Mouse (Mus musculus) layer of hippocampus, adult 9-10 months (tissue): Measurements from ENCODE around the gene Igsf21.

Experiments
- DNase-seq: peaks from one replicate; pipeline ENCODE4 v3.0.0; 2022; ENCODE audit warnings: low spot score

The Igsf21 gene

DNA sequence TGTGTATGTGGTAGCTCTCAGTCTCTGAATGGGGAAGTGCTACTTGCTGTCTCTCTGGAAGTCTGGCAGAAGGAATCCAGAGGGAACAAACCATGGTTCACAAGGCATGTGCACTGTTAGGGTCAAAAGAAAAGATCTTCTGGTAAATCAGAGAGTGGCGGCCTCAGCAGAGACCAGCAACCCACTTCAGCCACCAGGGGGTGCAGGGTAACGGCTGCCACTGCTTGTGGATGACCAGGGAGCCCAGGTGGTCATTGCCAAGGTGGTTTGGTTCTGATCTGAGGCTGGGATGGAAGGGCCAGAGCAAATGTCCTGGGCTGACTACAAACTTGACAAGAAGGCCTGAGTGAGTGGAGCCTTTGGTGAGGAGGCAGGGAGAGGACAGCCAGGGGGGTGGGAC lies 150.3 kb downstream of the Igsf21 start:
- DNase-seq: no peak

DNA sequence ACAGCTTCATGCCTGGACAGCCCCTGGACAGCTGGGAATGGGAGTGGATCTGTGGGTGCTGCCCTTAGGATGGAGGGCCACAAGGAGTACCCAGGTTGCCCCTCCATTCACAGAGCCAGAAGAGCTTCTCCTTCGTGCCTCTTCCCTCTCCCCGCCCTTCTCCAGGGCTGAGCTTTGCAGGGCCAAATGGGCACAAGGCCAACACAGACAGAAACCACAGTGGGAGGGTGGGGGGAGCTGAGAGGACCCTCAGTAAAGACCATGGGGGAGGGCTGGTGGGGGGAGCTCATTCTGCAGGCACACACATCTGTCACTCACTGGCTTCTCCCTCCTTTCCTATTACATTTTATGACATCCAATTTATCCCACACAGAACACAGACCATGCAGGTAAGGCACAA lies 151.7 kb downstream of the Igsf21 start:
- no peak for DNase-seq

DNA sequence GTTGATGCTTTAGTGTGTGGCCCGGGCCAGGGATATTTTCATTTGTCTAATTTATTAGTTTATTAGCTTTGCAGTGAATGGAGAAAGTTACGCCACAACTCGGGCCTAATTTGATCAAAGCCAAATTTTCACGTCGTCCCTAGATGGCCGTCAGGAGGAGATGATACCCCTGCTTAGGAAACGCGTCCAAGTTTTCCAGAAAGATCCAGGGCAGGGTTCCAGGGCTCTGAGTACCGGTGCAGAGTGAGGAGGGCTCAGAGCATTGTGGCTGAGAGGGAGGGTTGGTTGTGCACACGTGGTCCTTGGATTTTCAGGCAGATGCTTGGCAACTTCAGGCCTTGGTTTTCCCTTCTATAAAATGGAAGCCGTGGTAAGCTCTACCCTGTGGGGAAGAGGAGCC lies 154.2 kb downstream of the Igsf21 start:
- DNase-seq: no peak

DNA sequence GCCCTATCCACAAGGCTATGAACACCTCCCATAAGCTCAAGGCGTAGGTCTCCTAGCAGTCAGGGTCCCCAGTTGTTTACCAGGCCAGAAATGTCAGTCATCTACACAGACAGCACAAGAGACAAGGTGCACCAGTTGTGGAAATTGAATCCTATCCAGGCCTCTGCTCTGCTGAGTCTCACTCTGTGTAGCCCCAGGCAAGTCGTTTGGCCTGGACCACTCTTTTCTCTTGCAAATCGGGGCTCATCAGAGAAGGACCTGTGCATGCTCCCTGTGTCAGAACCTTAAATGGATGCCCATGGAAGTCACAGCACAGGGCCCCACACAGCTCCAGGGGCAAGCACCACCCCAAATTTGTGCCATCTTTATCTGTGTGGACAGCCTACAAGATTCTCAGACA lies 154.9 kb downstream of the Igsf21 start:
- DNase-seq: no peak

DNA sequence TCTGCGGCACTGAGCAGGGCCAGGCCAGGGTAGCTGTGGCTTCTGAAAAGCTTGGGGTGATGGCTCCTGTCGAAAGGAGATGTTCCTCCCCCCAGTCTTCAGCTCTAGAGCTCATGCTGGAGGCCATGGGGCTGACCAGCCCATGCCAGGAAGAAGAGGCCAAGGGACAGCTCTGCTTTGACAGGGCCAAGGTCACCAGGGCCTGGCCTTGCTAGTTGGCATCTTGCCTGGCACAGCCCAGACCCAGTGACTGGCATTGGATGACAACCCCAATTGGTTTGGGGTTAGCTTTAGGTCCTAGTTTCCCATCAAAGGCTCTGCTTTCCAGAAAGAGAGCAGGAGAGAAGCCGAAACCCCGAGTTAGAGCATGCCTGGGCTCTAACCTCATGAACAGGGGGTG lies 156.9 kb downstream of the Igsf21 start:
- no peak for DNase-seq

DNA sequence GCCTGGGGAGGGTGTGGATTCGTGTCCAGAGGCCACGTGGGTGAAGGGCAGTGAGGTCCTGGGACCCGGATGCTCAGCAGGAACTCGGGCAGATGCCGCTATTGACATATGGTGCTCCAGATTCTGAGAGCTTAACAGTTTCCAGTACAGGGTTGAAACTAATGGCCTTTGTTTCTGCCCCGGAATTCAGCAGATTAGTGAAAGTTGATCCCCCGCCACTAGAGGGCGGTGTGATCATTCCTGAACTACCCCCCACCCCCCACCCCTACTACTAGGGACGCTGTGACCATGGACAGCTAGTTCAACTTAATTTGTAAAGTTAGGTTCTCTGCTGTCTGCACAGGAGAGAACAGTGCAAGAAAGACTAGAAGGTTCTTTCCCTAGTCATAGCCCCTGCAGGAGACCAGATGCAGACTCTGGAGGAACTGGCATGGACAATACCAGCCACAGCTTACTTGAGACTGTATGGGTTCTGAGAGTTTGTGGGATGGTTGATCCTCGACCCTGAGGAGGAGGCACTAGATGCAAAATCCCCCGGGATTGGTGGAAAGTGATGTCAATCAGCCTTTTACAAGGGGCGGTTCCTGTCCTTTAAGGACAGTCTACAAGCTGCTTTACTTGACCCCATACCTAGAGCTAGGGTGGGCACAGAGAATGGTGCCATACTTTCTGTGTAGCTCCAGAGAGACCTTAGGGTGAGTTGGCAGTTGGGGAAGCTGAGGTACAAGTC lies 157.7 kb downstream of the Igsf21 start:
- no peak for DNase-seq

DNA sequence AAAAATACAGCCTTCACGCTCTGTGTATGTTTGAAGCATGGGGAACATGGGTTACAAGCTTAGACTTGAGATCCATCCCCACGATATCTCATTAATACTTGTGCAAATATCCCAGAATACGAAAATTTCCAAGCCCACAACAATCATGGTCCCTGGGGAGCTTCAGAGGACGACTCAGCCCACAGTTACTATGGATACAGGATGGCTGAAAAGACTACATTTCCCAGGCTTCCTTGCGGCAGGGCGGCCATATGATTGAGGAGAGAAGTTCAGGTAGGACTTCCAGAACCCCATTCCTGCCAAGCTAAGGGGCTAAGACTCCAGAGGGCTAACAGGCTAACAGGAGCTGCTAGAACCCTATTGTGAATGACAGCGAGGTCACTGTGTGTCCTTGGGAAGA lies 160.4 kb downstream of the Igsf21 start:
- DNase-seq: no peak

DNA sequence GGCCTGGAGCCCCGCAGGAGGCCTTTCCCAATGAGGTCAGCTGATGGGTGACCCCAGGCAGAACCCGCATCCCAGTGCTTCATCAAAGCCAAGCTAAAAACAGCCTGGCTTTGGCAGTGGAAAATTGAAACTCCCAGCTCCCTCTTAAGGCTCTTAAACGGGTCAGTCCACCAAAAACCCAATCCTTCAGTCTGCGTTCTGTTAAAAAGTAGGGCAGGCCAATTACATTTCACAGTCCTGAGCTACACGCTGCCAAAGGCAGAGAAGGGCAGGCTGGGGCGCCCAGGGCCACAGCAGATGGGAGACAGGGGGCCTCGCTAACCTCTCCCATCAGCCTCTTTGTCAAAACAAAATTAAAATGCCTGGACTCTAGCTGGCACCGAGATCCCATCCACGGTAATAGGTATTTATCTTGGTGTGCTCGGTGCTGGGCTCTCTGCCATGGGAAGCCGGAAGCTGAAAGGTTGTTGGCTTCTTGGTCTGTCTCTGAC lies 162.0 kb downstream of the Igsf21 start:
- no peak for DNase-seq

DNA sequence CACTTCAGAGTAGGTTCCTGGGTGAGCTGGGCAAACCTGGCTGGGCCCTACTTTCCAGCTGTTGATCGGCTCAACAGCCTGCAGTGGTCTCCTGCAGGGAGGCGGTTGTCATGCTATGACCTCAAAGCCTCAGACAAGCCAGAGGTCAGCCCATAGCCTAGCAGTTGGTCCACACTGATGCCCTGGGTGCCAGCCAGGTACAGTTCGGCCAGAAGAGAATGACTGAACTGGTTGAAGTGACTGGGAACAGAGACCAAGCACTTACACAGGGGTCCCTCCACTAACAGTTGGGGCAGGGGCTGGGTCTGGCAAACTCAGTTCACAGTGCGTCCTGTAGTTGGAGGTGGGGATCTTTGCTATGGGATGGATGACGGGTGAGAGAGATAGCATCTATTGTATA lies 162.5 kb downstream of the Igsf21 start:
- DNase-seq: no peak

DNA sequence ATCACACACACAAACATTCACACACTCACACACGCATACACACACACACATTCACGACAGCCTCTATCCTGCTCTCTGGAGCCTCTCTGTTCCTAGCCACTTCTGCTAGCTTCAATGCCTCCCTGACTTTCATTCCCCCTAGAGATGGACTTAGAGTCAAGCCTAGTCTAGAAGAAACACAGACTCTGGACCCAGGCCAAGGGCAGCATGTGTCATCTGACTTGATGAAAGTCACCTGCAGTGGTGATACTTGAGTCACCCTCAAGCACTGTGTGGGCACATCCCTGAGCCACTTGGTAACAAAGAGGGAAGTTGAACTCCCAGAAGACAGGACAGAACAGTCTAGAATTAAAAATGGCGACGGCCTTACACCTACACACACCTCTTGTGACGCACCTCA lies 168.2 kb downstream of the Igsf21 start:
- no peak for DNase-seq

DNA sequence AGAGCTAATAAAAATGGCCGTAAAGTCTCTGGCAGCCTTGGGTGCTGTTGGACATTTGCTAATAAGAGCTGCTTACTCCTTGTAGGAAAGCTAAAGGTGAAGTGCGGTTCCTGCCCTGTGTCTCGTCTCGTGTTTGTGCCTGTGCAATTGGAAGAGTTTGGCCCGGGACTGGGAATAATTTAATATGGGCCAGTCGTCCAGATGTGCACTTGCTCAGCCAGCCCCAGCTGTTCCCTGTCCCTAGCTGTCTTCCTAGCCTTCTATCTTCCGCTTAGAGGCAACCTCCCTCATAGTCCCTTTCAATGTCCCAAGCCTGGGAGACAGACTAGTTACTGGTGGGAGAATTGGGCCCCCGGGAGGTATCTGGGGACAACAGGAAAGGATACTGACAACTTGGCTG lies 169.0 kb downstream of the Igsf21 start:
- DNase-seq: no peak

DNA sequence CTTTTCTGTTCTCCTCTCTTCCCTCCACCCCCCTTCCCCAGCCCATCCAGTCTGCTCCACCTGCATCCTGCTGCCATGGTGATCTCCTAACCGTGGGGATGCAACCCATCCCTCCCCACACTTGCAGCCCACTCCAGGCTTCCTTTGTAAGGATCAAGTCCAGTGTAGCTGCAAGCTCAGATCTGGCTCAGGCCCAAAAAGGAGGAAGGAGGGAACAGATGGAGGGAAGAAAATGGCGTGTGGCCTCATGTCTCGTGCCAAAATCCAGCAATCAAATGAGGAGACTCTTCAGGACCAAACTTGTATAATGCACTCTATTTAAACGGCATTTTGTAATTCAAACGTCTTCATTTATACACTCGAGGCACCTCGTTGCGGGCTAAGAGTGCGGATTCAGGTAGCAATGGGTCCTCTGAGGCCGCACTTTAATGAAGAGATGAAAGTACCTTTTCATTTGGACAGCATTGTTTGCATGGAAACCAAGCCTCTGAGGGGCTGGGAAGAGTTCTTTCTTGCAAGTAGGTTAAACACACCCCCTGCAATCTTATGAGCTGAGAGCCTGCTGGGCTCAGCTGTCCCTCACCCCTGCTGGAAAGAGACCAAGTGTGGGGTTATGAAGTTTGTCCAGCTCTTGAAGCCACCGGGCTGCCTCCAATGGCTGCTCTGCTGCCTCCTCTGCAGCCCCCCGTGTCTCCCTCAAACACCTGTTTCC lies 169.6 kb downstream of the Igsf21 start:
- DNase-seq: no peak

DNA sequence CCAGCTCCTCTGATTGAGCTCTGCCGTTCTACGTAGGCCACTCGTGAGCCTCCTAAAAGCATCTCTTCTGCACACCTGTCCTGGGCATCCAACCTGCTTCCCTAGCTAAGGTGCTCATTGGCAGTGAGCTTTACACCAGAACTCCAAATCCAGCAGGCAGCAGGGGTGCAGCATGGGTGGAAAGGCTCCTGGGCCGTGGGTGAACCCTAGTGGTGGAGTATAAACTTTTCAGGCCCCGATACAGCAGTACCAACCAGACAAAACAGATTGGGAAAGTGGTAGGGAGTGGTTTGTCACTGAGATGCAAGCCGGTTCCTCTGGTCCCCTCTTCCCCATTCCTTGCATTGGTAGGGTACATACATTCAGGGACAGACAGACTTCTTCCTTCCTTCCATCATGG lies 170.2 kb downstream of the Igsf21 start:
- DNase-seq: no peak

DNA sequence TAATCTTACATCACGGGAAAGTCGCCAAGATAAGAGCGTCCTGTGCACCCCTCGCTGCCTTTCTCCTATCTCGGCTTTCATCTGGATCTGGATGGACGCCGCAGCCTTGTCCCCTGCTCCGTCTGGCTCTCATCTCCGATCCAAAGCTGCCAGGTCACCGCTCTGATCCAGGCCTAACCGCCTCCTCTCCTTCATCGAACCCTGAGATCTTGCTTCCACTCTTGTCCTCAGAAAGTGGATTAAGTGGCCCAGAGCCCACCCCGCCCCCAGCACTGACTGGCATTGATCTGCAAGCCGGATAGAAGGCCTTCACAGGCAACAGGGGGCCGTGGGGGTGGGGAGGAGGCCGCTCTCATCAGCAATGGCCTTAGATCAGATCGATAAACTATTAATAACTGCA lies 175.5 kb downstream of the Igsf21 start:
- no peak for DNase-seq

DNA sequence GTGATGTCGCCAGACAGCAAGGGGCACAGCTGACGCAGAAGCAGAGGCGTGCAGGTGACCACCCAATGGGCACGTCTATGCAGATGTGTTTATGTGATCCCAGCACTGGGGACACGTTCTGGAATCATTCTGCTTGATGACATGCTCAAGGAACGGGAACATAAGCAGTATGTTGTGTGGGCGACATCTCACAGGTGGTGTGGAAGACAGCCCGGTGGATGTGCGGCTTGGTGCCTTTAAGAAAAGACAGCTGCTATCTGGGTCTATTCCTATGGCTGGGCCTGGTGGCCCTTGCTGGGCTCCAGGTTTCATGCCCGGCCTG lies 176.3 kb downstream of the Igsf21 start:
- DNase-seq: no peak

DNA sequence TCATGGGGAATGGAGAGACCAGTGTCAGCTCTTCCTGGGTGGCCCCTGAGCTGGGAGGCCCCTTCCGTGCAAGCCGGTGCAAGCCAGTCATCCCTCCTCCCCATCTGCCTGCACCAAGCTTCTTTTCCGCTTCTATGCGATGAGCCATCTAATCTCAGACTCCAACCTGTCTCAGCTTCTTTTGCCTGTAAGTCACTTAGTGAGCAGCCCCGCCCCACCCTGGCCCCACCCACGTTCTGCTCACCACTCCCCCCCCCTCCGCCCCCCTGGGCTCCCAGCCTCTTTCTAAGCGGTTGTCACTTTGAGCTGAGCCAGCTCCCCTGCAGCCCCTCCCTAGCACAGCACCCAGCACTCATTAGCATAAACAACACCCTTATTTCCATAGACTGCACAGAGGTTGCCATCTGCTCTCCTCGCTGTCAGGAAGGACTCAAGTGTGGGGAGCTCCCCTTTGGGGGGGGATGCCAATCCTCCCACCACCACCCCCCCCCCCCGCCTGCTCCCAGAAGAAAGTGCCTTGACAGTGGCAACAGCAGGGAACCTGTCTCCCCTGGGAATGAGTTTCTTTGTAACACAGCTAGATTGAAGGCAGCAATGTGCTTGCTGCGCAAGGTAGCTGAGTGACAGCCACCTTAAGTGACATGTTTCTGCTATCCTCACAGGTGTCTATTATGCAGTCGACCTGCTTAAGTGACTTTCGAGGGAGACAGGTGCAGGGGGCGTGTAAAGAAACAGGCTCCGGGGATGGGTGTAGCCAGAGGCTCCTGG lies 176.8 kb downstream of the Igsf21 start:
- DNase-seq: no peak

DNA sequence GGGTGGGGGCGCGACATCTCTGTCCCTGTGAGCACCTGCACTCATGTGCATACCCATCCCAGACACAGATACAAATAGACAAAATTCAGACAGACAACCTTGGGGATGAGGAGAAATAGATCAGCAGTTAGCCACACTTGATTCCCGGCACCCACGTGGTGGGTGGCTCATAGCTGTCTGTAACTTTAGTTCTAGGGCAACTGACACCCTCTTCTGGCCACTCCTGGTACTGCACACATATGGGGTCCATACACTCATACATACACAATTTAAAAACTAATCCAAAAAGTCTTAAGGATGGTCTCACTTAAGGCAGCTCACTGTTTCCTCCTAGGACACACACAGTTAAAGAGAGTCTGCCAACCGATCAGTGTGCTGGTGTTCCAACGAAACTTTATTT lies 178.1 kb downstream of the Igsf21 start:
- no peak for DNase-seq

DNA sequence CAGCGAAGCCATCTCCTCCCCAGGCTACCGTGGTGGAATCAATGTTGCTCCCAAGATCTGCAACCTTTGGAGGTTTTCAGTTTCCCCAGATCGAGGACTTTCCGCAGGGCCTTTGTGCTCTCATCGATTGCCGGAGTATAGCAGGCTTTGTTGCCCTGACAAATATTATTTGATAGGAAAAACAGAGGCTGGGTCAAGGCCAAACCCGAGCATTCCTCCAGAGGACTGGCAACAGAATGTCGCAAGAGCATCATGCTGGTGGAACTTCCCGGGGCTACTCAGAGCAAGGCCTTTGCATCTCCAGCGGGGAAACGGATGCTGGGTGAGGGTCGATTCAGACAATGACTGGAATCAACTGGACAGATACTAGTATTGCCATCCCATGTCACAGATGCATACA lies 180.6 kb downstream of the Igsf21 start:
- DNase-seq: no peak

DNA sequence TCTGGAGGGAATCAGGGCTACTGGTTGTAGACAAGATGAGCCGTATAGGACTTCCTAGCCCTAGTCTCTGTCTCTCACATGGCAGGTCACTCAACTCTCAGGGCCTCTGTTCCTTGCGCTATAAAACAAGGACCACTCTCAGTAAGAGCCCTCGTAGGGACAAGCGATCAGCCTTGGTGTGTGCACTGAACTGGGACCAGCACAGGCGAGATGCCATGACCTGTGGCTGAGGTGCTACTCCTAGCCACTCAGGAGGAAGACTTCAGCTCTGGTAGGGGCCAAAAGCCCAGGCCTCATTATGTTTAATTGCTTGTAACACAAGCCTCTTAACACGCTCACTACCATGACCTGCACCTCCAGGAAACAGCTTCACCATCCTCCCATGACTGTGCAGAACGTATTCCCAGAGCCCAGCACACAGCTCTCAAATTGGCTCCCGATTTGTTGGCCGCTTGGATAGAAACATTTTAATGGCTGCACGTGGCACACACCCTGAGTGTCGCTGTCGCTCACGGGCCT lies 183.4 kb downstream of the Igsf21 start:
- no peak for DNase-seq

DNA sequence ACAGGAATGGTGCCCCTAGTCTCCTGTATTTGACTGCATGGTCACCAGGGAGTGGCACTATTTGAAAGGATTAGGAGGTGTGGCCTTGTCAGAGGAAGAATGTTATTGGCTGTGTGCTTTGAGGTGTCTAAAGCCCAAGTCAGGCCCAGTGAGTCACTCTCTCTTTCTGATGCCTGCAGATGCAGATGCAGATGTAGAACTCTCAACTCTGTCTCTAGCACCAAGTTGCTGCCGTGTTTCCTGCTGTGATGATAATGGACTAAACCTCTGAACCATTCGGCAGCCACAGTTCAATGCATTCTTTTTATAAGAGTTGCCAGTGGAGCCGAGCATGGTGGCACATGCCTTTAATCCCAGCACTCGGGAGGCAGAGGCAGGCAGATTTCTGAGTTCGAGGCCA lies 186.3 kb downstream of the Igsf21 start:
- no peak for DNase-seq

DNA sequence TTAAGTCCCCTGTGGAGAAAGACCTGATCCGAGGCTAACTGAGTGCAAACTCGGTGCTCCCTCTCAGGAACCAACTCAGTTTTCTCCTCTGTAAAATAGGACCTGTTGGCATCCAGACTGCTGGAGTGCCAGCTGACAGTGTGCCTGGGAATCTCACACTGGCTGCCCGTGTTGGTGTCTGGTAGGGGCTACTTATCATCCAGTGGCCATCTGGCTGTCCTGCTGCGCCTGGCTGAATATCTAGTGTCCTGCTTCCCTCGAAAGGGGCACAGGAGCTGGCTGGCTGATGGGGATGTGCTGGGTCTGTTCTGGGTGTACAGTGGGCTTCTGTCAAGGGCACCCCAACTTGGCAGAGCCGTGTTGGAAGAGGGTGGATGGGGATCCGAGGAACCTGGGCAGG lies 193.5 kb downstream of the Igsf21 start:
- DNase-seq: no peak

DNA sequence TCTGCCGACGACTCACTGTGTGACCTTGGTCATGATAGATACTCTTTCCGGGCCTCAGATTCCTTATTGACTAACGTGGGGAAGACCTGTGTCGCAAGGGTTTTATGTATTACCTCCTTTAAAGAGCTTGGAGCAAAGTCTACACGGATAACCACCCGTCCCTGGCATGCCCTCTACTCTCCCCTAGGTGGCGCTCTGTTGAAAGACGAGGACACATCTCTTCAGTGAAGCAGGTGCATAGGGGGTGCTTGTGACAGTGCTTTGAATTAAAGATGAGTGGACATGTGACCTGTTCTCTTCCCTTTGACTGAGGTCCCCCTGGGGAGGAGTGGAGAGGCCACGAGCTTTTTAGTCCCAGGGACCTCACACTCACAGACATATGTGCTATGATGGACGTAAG lies 194.0 kb downstream of the Igsf21 start:
- no peak for DNase-seq

DNA sequence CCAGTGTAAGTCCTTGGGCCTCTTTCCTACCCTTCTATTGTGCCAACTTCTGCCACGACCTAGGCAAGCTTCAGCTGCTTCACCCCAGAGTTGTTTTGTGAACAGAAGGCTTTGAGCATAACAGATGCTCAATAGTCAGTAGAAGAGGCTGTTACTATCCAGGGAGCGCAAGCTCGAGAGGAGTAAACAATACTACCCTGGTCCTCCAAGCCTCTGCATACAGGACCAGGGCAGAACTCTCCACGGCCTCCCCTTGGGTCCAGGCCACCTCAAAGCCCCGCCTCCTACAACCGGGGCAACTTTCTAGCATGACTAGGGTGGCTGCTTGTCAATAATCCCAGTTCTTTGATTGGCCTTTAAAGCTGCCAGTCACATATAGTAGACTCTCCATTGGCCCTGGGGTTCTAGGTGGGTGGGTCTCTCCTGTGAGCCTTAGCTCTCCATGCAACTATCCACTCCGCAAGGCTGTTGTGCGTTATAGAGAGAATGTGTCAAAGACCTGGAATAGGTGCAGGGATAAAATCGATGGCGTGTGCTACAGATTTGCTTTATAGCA lies 198.7 kb downstream of the Igsf21 start:
- DNase-seq: no peak
